Mouse (Mus musculus): ENCODE data around the gene Gm49373.

The Gm49373 gene

DNA sequence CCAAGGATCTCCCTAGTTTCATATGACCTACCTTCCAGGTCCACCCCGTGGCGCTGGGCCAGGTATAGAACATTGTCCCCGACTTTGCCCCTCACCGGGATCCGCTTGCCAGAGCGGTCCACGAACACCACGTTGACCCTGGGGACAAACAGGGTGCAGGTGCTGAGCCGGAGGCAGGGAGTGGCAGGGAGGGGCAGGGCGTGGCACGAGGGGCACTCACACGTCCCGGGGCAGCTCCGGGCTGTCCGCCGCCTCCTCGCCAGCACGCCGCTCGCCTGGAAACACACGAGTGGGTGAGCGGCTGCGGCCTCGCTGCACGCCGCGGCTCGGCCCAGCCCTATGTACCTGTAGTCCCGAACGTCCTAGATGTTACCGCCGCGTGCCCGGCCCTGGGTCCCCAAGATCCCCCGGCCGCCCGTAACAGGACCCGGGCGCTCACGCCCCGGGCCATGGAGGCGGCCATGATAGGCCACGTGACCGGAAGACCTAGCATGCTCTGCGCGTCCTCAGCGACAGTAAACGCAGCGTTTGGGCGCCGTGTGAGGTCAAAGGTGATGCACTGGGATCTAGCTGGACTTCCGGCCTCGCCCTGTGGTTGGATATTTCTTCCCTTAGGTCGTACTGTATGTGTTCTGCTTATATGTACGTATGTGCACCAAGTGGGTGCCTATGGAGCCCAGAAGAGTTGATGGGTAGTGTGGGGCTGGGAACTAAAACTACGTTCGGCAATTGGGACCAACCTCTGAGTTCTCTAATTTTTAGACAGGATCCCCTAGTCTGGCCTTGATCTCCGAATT is at the start of gene Gm49373, which contains the start of gene Fdx1l:
Gene Gm49373, minus strand, starts transcription at position 53 of the 797 bp plus-strand sequence.
Gene Fdx1l, minus strand, starts transcription at position 571 of the 797 bp plus-strand sequence.
- DNase-seq: peak; percentile 90

DNA sequence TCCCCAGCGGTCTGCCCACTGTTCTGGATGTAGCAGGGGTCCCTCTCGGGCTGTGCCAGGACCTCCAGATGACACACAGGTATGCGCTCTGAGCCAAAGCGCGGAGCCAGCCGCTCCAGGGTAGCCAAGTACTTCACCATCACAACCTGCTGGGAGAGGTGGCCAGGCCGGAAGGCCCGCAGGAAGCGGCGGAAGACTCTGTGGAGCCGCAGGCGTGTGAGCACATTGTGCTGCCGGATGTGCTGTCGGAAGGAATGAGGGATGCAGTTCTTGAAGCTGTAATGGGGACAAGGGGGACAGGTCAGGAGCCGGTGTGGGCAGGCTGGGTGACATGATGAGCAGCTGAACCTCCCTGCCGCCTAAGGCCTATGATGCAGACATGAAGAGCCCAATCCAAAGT is 48.6 kb upstream of the Gm49373 start:
- no peak for DNase-seq

DNA sequence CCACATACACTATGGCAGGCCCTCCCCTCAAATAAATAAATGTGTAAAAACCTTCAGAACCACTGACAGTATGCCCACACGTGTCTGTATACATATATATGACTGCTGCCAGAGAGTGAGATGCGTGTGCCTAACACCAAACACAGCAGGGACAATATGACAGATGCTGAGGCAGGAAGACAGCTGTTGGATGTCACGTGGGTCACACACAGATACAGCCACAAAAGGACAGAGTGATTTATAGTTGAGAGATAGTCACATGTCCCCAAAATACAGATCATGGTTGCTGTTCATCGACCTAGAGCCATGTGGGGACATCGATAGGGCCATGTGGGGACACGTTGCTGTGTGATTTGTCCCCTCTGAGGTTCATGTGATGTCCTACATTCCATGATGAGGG is 44.2 kb upstream of the Gm49373 start:
- DNase-seq: no peak

DNA sequence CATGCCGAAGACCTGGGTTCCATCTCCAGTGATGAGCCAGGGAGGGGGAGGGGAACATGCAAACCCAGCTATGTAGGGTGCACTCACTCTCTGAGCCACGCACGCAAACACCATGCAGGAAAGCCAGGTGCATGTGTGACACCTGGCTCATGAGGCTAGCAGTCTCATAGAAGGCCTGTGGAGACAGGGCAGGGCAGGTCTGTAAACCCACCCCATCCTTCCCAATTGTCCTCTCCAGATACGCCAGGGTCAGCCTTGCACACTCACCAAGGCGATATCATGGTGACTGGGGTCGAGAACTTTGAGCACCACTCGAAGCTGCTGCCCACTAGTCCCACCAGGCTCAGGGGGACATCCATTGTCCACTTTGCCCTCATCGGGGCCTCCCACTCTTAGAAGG is 42.2 kb upstream of the Gm49373 start:
- no peak for DNase-seq

DNA sequence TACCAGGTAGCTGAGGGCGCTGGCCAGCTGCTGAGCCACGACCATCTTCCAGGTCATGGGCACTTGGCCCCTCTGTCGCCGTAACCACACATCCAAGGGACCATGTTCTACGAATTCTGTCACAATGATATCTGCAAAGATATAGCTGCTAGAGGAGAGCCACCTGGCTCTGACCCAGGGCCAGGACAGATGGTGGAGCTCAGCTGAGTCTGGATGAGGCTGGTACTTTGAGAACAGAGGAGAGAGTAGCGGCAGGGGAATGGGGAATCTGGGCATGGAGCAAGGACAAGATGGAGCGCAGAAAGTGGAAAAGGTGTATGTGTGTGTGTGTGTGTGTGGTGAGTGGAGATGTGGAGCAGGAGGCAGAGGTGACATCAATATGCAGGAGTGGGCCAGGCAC is 41.3 kb upstream of the Gm49373 start:
- DNase-seq: no peak

DNA sequence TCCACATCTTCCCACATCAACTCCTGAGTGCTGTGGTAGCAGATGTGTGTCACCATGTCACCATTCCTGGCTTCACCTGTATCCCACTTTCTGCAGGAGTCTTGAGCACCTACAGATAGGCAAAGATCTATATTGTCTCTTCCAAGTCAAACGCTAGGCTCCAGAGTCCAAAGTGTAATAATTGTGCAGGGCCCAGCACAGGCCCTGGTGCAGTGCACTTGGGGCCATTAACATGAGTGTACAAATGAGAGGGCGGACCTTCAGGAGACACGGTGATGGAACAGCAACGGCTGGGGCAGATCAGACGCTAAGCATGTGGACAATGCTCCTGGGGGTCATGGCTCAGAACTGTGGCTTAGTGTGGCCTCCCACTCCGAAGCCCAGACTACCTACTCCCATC is 40.9 kb upstream of the Gm49373 start:
- DNase-seq: no peak

DNA sequence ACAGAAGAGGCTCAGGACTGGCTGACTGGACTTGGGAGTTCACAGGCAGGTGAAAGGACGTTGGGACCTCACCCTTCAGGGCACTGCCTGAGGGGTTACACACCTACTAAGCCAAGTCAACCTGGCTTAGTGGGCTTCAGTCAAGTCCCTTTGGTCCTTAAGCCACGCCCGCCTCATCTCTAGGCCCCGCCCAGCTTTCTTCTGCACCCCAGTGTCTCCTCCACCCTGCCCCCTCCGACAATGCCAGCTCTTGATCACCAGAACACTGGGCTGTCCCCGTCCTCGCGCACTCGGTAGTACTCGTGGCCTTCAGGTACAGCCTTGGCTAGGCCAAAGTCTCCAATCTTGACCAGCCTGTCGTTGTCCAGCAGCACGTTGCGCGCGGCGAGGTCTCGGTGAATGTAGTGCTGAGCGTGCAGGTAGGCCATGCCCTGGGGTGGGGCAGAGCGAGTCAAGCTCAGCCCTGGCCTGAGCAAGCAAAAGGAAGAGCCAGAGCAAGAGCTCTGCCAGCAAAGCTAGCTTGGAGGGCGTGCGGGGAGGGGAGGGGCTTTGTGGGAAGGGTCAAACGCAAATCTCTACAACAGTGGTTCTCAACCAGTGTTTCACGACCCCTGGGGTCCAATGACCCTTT is 34.8 kb upstream of the Gm49373 start:
- DNase-seq: no peak

DNA sequence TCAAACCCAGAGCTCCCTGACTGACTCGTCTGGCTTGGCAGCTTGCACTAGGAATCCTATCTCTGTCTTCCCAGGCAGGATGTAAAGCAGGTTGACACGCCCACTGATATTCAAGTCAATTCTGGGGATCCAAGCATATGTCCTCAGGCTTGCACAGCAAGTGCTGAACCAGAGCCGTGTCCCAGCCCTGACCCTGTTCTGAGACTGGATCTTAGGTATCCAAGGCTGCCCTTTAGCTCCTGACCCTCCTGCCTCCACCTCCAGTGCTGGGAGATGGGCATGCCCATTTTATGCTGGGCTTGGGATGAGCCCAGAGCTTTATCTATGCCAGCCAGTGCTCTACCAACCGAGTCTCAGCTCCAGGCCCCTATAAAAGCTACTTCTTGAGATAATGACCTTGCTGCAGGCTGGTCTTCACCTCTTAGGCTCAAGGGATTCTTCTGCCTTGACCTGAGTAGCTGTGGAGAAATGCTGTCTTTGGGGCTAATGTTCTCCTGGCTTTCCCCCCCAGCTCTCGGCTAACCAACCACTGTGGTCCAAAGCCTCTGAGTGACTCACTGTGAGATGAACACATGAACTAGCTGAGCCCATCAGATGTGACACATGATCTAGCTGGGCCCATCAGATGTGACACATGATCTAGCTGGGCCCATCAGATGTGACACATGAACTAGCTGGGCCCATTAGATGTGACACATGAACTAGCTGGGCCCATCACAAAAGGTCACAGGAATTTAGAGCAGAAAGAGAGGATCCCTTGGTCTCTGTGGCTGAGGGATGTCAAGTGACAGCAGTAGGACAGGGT is 33.1 kb upstream of the Gm49373 start:
- DNase-seq: no peak

DNA sequence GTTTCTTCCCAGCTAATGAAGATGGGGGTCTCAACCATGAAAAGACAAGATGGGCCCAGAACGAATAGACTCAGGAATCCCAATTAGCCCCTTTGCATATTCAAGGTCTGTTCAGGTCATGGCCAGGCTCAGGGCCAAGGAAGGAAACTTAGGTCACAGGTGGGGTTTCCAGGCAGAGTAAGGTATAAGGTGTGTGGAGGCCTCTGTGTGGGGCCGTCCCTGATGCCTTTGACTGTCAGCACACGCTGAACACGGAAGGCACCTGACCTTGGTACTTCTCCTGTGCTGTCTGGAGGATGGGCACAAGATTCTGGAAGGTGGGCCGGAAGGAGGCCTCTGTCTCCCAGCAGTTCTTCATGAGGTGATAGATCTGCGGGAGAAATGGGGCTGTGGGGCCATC is 31.9 kb upstream of the Gm49373 start:
- DNase-seq: no peak

DNA sequence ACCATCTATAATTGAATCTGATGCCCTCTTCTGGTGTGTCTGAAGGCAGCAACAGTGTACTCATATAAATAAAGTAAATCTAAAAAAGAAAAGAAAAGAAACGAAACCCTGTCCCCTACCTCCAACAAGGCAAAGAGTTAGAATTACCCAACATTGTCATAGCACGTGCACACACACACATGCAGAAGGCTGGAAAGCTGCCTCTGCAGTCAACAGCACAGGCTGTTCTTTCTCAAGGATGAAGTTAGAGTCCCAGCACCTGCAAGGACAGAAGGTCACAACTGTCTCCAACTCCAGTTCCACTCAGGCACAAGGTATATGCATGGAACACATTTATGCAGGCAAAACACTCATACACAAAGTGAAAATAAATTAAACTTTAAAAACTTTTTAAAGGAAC is 29.2 kb upstream of the Gm49373 start:
- DNase-seq: no peak

DNA sequence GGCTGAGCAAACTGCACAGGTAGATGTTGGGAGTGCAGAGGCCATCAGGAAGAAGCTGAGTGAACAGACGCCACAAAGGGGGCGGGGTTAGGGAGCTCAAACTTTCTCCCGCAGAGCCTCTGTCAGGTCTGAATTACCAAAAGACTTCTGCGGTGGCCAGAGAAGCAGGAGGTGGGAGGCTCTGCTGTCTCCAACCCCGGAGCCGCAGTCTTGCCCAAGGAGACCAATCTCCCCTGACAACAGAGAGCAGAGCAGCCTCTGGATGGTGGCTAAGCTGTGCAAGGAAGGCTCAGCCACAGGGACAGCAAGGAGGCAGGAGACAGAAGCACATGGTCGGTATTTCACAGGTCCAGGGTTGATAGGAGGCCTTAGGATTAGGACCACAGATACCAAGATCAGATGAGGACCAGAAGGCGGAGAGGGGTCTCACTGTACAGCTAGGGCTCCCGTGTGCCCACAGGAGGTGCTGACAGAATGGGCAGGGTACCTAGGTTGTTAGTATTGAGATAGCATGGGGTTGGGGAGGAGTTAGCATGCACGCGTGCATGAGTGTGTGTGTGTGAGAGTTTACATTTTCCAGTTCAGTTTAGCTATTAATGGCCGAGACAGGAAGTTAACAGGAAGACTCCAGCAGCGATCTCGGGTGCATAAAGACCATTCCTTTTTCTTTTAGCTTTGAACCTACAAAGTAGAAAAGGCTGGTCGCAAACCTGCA is 27.7 kb upstream of the Gm49373 start:
- DNase-seq: no peak

DNA sequence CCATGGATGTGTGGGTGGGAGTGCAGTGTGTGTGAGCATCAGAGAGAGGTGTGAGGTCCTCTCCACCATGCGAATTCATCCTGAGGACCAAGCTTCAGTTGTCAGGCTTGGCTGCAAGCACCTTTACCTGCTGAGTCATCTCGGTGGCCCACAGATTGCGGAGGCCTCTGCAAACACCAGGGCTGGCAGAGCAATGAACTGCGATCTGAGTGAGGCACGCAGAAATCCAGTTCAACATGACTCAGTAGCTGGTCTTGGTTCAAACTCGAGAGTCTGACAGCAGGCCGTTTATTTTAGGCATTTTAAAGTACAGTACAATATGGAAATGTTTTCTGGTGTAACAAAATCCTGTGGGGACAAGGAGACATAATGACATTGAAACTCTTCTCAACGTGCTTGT is 24.9 kb upstream of the Gm49373 start:
- no peak for DNase-seq

DNA sequence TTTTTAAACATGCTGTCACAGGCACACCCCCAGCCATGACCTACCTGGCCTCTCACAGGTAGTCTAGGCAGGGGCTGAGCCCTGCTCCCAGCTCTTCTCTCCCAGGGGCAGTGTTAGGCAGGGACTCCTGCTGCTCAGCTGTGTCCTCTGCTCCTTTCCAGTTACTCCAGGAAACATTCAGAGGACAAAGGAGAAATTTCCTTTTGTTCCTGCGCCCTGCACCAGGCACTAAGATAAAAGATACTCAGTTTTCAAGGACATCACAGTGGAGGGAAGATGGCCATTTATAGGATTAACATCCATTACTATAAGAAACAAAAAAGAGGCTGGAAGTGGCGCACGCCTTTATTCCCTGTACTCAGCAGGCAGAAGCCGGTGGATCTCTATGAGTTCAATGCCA is 23.1 kb upstream of the Gm49373 start:
- no peak for DNase-seq

DNA sequence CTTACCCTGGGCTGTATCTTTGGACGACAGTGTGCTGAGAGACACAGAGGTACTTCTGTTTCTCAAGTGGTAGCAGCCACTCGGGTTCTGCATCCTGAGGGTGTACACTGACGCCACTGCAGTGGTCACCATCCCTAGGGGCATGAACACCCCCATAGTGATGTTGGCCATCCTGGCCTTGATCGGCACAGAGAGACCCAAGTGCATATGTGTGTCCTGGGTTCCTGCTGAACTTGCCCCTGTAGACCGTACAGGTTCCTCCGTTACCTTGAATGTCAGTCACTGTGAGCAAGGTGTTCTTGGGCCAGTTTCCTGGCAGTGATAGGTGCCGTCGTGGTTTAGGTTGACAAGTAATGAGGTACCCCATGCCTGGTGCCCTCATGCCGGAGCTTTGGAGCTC is 20.5 kb upstream of the Gm49373 start:
- DNase-seq: no peak

DNA sequence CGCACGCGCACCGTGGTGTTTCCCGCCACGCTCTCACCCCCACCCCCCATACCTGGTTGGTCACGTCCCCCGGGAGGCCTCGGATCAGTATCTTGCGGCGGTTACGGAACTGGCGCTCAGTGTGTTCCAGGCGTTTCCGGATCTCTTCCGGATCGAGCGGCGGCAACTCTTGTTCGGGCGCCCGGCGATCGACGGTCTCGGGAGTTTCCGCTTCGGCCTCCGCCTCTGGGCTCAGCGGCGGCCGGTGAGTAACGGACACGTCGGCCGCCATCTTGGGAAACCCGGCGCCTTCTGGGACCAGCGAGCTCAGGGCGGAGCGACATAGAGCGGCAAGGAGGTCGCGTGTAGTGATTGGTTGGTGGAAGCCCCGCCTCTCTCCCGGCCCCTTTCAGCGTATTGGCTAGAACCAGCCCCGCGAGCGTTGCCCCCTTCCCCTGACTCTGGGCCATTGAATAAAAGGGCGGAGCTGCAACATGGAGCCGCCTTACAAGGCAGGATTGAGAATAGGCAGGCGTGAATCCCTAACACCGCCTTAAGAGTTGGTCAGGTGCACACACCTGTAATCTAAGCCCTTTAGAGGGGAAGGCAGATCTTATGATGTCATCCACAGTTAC is 18.9 kb upstream of the Gm49373 start, which contains the start of the genes Gm38431 and Raver1:
Gene Gm38431, minus strand, starts transcription at position 291 of the 614 bp plus-strand sequence.
Gene Raver1, minus strand, starts transcription at position 302 of the 614 bp plus-strand sequence.
- DNase-seq: peak; percentile 99

DNA sequence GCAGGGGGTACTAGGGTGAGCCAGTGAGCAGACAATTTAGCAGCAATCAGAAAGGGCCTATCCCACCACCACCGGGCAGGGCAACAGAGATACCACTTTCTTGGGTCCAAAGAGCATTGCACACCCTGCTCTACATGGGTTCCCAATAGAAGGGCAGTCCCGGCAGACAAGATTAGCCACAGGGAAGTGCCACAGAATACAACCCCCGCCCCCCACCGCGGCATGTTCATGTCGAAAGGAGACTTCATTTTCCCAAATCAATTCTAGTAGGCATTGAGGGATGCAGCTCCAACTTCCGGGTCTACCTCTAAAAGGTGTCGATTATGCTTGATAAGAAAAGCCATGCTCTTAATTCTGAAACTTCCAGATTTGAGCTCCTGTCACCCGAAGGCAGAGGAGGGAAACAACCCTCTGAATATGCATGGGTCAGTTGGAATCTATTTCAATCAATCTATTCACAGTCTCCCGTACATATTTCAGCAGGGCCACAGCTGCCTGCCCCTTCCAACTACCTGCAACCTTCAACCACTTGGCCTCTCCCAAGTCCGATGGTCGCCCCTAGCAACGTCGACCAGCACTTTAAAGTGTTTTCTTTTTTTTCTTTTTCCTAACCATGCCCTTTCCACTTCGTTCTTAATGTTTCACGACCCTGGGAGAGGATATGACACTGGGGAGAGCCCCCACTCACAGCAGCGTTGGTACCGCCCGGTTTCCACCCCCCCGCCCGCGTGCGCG is 18.2 kb upstream of the Gm49373 start:
- no peak for DNase-seq

DNA sequence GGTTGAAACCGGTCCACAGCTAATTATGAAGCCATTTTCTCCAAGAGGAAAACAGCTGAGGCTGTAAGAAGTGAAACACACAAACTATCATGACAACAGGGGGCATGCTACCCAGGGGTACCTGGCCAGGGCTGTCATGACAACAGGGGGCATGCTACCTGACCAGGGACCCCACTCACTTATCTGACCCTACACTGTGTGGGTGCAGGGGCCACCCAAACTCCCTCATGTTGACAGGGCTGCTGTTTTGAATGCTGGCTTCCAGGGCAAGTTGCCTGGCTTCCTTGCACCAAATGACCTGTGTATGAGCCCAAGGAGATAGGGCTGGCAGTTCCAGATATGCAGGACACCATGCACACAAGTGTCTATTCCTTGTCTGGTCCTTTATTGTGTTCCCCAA is 17.6 kb upstream of the Gm49373 start:
- peak; percentile 52 for DNase-seq

DNA sequence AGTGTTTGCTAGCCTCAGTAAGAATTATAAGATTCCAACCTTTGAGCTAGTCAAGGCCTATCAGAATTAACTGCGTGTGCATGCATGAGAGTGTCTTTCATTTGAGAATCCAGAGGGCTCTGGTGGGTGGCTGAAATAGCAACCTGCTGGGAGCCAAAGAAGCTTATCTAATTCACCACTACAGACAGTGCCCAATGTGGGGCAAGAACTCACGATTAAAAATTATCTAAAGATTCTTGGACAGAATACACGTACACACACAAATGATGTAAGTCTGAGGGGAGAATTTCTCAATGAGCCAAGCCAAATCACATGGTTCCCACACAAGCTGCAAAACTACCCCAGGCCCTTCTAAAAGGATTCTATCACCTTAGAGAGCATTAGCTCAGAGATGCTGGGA is 10.4 kb upstream of the Gm49373 start:
- DNase-seq: no peak

DNA sequence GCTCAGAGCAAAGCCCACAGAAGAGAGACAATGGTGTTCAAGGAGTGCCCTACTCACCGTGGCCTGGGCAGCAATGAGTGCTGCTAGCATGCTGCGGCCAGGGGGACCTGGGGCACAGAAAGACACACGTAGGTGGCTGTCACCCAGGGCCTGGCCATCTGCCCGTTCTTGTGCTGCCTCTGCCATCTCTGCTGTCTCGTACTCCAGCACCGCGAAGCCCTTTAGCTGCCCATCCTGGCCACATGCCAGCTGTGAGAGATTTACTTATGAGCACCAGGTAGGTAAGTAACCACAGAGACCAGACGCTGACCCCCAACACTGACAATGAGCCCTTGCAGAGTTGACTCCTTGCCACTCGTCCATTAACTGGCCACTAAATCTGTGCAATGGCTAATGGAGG is 8.2 kb upstream of the Gm49373 start:
- DNase-seq: no peak

DNA sequence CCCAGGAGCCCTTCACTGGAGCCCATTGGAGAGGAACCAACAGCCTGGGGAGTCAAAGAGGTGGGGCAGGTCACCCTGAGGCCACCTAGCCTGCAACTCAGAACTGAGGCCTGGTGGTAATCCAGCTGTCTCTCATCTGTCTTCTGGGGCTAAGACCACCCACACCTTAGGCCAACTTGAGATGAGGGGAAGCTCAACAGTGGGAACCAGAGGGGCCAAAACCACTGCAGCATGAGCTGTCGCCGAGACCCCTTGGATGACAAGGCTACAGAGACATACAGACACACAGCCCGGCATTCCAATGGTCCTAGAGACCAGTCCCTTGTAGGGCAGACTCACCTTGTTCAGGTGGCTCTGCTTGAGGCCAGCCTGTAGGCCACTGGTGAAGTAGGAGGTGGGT is 2.7 kb upstream of the Gm49373 start:
- DNase-seq: no peak

DNA sequence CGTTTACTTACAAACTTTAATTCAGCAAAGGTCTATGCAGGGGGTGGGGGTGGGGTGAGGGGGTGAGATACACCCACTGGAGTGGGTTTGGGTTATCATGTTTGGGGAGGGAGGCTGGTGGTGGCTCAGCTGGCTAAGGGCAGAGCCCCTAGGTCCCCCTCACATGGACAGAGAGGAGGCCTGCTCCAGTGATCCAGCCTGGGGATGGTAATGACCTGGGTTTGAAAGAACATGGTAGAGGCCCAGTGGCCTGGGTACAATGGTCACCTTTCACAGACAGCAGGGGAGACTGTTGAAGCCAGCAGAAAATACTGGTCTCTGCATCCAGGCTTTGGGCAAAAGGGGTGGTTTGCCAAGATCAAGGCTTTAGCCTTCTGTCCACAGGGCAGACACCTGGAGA is 1.3 kb upstream of the Gm49373 start:
- no peak for DNase-seq

DNA sequence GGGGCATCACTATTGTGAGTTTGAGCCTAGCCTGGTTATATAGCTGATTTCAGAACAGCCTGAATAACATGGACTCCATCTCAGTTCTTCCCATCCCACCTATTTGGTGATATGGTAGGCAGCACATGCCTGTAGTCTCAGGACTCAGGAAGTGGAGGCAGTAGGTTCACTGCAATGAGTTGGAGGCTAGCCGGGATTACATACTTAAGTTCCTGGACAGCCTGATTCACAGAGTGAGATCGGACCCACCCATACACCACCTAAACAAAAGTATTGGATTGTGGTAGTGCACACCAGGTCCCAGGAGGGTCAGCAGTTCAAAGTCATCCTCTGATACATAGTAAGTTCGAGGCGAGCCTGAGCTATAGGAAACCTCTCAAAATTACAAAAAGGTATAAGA is 255 bp downstream of the Gm49373 start:
- no peak for DNase-seq
